Mouse (Mus musculus) limb, embryonic 13.5 days (tissue): Measurements from ENCODE around the gene Psmb9. TPM values are rescaled to one million over a fixed set of nuclear protein-coding genes. Genes with fewer than 3 reads are reported as not detected.

ENCODE experiments used
- ATAC-seq: fragments of 200-750 bp; cut with Nextera tagmentation; 2 replicates; pipeline ENCODE4 v1.8.0; 2017; ENCODE audit warnings: low read depth, moderate number of reproducible peaks, moderate TSS enrichment; ENCODE audit not compliant: low FRiP score
- H3K27ac ChIP-seq: fragments of 300-500 bp; sonication (generic); 2 replicates; pipeline ENCODE4 v1.5.1; 2015; ENCODE audit warnings: inconsistent platforms, mild to moderate bottlenecking, moderate library complexity
- H3K27me3 ChIP-seq: fragments of 300-500 bp; sonication (generic); 2 replicates; pipeline ENCODE4 v1.6.1; 2015; ENCODE audit warnings: mild to moderate bottlenecking, inconsistent platforms
- H3K36me3 ChIP-seq: fragments of 300-500 bp; sonication (generic); 2 replicates; pipeline ENCODE4 v1.6.1; 2015; ENCODE audit warnings: inconsistent platforms, mild to moderate bottlenecking, moderate library complexity
- H3K4me1 ChIP-seq: fragments of 300-500 bp; sonication (generic); 2 replicates; pipeline ENCODE4 v1.6.1; 2015; ENCODE audit warnings: inconsistent platforms
- H3K4me2 ChIP-seq: fragments of 300-500 bp; sonication (generic); replicated peaks from 2 replicates; pipeline ENCODE4 v1.6.1; 2015; ENCODE audit warnings: inconsistent platforms, mild to moderate bottlenecking, moderate library complexity
- H3K4me3 ChIP-seq: fragments of 300-500 bp; sonication (generic); 2 replicates; pipeline ENCODE4 v1.5.1; 2015; ENCODE audit warnings: moderate library complexity, mild to moderate bottlenecking, inconsistent platforms
- H3K9ac ChIP-seq: fragments of 300-500 bp; sonication (generic); 2 replicates; pipeline ENCODE4 v1.6.1; 2015; ENCODE audit warnings: mild to moderate bottlenecking, inconsistent platforms
- H3K9me3 ChIP-seq: fragments of 300-500 bp; sonication (generic); 2 replicates; pipeline ENCODE4 v1.6.1; 2016; ENCODE audit warnings: inconsistent platforms
- WGBS: fragments of 180-500 bp; shearing (Covaris S2); methylation state at CpG from one replicate; pipeline ENCODE4 v1.1.7; 2015; 5-methylcytosine and 5-hydroxymethylcytosine counted together
- polyA plus RNA-seq: library from polyadenylated mRNA; unstranded; fragments of >200 nt; fragmentation: Nextera tagmentation; extraction: Ambion mirVana; gene quantifications from 2 replicates; pipeline ENCODE4 v1.2.1, GENCODE M21; 2015

Gene Psmb9
- polyA plus RNA-seq, 1 experiment from 2014 or later, result 3.6 TPM

- ATAC-seq, result no peak
- Histone ChIP-seq H3K4me2 (peak overlapping the region; percentile 86), H3K27me3 (peaks cover 84% of the 10 kb centered on the region), H3K4me3 (peak overlapping the region; percentile 69), H3K27ac (no peak overlapping the region), H3K4me1 (peaks cover 10% of the 10 kb centered on the region; the same call in 1 of the 2 replicates), H3K36me3 (no peaks in the 10 kb centered on the region), H3K9ac (peak overlapping the region; percentile 76), H3K9me3 (peaks cover 5% of the 10 kb centered on the region; the same call in 1 of the 2 replicates)
- 16% methylated on average over 18 of the region's 18 CpGs for WGBS
Measured at GRCm38 (mm10) chr17:34205021-34205745, 17.6 kb upstream of the Psmb9 start.

GRCm38 (mm10) chr17:34204303-34205010 lies 16.9 kb upstream of the Psmb9 start:
- Histone ChIP-seq H3K4me1 (peaks cover 10% of the 10 kb centered on the region; the same call in 1 of the 2 replicates), H3K27ac (no peak overlapping the region), H3K9me3 (0 out of 2 replicates have a peak, but pooled peaks cover under 1% of the 10 kb centered on the region), H3K4me3 (peak overlapping the region; percentile 69), H3K36me3 (no peaks in the 10 kb centered on the region), H3K27me3 (peaks cover 82% of the 10 kb centered on the region), H3K4me2 (peak overlapping the region; percentile 86), H3K9ac (peak overlapping the region; percentile 76)
- under 1% methylated on average over 44 of the region's 44 CpGs for WGBS
- ATAC-seq, result peak; percentile 64

DNA sequence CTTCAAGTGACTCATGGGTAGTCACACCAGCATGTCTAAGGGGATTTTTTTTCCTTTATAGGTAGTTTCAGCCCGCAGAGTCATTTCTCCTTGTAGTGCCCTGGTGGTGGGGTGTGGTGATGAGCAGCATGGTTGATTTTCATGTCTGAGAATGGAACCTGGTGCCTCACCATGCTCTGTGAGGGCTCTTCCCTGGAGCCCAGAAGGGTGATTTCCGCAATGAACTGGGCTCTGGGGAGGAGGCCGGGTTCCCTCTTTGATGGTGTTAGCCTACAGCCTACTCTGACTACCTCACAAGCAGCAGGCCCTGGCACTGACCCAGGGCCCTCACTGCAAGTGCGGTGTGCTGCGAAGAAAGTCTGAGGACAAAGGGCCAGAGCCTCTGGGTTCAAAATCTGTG lies 15.9 kb upstream of the Psmb9 start, which contains the start of gene Tap2:
Gene Tap2, plus strand, starts transcription at position 84 of the 400 bp plus-strand sequence.
- Histone ChIP-seq H3K9me3 (no peaks in the 10 kb centered on the region), H3K4me1 (peaks cover 10% of the 10 kb centered on the region), H3K9ac (peak within 1 kb of the TSS; percentile 76), H3K27ac (no peak within 1 kb of the TSS), H3K4me3 (peak within 1 kb of the TSS; percentile 69), H3K4me2 (peak within 1 kb of the TSS; percentile 86), H3K27me3 (peaks cover 82% of the 10 kb centered on the region), H3K36me3 (no peaks in the 10 kb centered on the region)
- no peak for ATAC-seq
- WGBS, result 65% methylated on average over 5 of the region's 5 CpGs

- WGBS, result 83% methylated on average over 4 of the region's 4 CpGs
- no peak for ATAC-seq
Measured at GRCm38 (mm10) chr17:34202760-34203442, 15.3 kb upstream of the Psmb9 start.

GRCm38 (mm10) chr17:34201506-34202055 lies 14.0 kb upstream of the Psmb9 start:
- WGBS, result 73% methylated on average over 7 of the region's 7 CpGs
- no peaks in the 10 kb centered on the region for H3K9me3 ChIP-seq
- no peak overlapping the region for H3K4me2 ChIP-seq
- H3K27me3 ChIP-seq, result peaks cover 88% of the 10 kb centered on the region
- no peak for ATAC-seq
- H3K36me3 ChIP-seq, result no peaks in the 10 kb centered on the region
- no peak overlapping the region for H3K4me3 ChIP-seq
- no peak overlapping the region for H3K9ac ChIP-seq
- H3K4me1 ChIP-seq, result peaks cover 27% of the 10 kb centered on the region
- no peak overlapping the region for H3K27ac ChIP-seq

More at GRCm38 (mm10) chr17:34202760-34203442, 15.3 kb upstream of the Psmb9 start:
- Histone ChIP-seq H3K4me1 (peaks cover 16% of the 10 kb centered on the region), H3K27ac (no peak overlapping the region), H3K9ac (no peak overlapping the region), H3K36me3 (no peaks in the 10 kb centered on the region), H3K4me2 (no peak overlapping the region), H3K9me3 (no peaks in the 10 kb centered on the region), H3K27me3 (peaks cover 84% of the 10 kb centered on the region), H3K4me3 (no peak overlapping the region)

DNA sequence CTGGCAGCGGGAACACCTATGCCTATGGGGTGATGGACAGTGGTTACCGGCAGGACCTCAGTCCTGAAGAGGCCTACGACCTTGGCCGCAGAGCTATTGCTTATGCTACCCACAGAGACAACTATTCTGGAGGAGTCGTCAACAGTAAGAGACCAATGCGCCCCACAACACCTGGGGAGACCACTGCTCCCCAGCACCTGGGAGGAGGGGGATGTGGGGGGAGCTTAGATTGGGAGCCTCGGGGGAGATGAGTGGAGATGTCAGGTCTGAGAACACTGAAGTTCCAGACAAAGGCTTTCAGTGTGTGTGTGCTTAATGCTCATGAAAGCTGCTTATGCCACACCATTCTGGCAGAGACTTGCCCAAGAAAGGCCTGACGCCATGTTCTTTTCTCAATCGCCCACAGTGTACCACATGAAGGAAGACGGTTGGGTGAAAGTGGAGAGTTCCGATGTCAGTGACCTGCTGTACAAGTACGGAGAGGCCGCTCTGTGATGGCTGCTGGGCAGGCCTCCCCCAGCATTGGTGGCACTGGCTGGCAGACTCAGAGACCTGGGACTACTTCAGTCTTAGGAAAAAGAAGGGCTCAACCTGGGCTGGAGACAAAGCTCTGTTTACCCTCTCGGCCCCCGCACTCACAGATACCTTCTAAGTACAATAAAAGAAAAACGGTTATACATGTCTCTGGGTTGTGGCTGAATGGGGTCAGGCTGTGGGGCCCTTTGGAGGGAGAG lies 13.4 kb upstream of the Psmb9 start:
- peaks cover 27% of the 10 kb centered on the region for H3K4me1 ChIP-seq
- ATAC-seq, result no peak
- H3K9me3 ChIP-seq, result no peaks in the 10 kb centered on the region
- H3K4me3 ChIP-seq, result no peak overlapping the region
- H3K9ac ChIP-seq, result no peak overlapping the region
- H3K27me3 ChIP-seq, result peaks cover 88% of the 10 kb centered on the region
- H3K4me2 ChIP-seq, result no peak overlapping the region
- no peaks in the 10 kb centered on the region for H3K36me3 ChIP-seq
- WGBS, result 85% methylated on average over 16 of the region's 16 CpGs
- H3K27ac ChIP-seq, result no peak overlapping the region

- H3K9ac ChIP-seq, result no peak overlapping the region
- H3K27ac ChIP-seq, result no peak overlapping the region
- H3K27me3 ChIP-seq, result peaks cover 88% of the 10 kb centered on the region
- no peak overlapping the region for H3K4me2 ChIP-seq
- H3K36me3 ChIP-seq, result no peaks in the 10 kb centered on the region
- H3K4me1 ChIP-seq, result peaks cover 21% of the 10 kb centered on the region
- 85% methylated on average over 10 of the region's 10 CpGs for WGBS
- no peaks in the 10 kb centered on the region; the same call in 1 of the 2 replicates for H3K9me3 ChIP-seq
- no peak for ATAC-seq
- H3K4me3 ChIP-seq, result no peak overlapping the region
Measured at GRCm38 (mm10) chr17:34200047-34200446, 12.5 kb upstream of the Psmb9 start.

DNA sequence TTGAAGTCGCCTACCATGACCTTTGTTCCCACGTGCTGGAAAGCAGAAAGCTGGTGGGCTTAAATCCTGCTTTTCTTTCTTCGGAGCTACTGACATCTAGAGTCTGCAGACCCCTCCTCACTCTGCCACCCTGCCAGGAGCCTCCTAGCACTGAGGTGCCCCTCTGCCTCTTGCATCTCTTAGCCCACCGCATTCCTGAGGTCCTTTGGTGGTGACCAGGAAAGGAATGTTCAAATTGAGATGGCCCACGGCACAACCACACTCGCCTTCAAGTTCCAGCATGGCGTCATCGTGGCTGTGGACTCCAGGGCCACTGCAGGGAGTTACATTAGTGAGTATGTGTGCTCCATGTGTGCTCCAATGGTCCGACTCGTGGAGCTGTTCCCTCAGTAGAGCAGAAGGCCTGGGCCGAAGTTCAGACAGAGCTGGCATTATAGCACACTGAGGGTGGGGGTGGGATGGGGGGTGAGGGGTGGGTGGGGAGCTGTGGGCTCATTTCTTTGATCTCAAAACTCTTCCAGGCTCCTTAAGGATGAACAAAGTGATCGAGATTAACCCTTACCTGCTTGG lies 11.6 kb upstream of the Psmb9 start:
- H3K27me3 ChIP-seq, result peaks cover 90% of the 10 kb centered on the region
- no peak overlapping the region for H3K4me3 ChIP-seq
- no peak overlapping the region for H3K4me2 ChIP-seq
- 58% methylated on average over 12 of the region's 12 CpGs for WGBS
- H3K27ac ChIP-seq, result no peak overlapping the region
- H3K36me3 ChIP-seq, result no peaks in the 10 kb centered on the region
- H3K4me1 ChIP-seq, result peaks cover 17% of the 10 kb centered on the region
- H3K9me3 ChIP-seq, result no peaks in the 10 kb centered on the region; the same call in 1 of the 2 replicates
- H3K9ac ChIP-seq, result no peak overlapping the region
- ATAC-seq, result no peak

DNA sequence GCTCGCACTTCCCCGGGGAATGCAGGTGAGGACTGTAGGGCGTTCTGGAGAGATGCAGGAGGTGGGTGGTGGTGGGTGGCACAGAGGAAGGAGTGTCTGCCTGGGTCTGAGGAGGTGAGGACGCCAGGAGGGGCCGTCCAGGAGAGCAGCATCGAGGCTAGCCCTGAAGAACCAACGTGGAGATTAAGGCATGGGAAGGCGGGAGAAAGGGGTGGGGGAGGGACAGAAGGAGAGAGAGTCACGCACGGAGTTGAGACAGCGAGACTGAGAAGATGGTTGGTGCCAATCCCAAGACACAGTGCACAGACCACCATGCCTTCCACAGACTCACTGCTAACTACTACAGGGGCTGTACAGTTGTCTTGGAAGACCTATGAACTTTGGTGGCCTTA lies 11.0 kb upstream of the Psmb9 start:
- no peaks in the 10 kb centered on the region for H3K36me3 ChIP-seq
- peaks cover 92% of the 10 kb centered on the region for H3K27me3 ChIP-seq
- H3K4me3 ChIP-seq, result peak overlapping the region; percentile 43
- peaks cover 17% of the 10 kb centered on the region for H3K4me1 ChIP-seq
- peak overlapping the region; percentile 69 for H3K4me2 ChIP-seq
- H3K9me3 ChIP-seq, result no peaks in the 10 kb centered on the region; the same call in 1 of the 2 replicates
- peak overlapping the region; percentile 50; the same call in 1 of the 2 replicates for H3K9ac ChIP-seq
- WGBS, result 8% methylated on average over 11 of the region's 11 CpGs
- no peak for ATAC-seq
- no peak overlapping the region for H3K27ac ChIP-seq

GRCm38 (mm10) chr17:34197904-34198520 lies 10.4 kb upstream of the Psmb9 start:
- H3K9me3 ChIP-seq, result no peaks in the 10 kb centered on the region; the same call in 1 of the 2 replicates
- H3K27me3 ChIP-seq, result peaks cover 92% of the 10 kb centered on the region
- H3K4me3 ChIP-seq, result peak overlapping the region; percentile 43
- ATAC-seq, result 0 out of 2 replicates have a peak, but pooled peaks have one; percentile 33
- peak overlapping the region; percentile 69 for H3K4me2 ChIP-seq
- peaks cover 17% of the 10 kb centered on the region for H3K4me1 ChIP-seq
- peak overlapping the region; percentile 50; the same call in 1 of the 2 replicates for H3K9ac ChIP-seq
- no peak overlapping the region for H3K27ac ChIP-seq
- 3% methylated on average over 32 of the region's 32 CpGs for WGBS
- no peaks in the 10 kb centered on the region for H3K36me3 ChIP-seq
